Mouse (Mus musculus) limb, embryonic 12.5 days (tissue): ENCODE results near the gene Pmpcb. TPM values are rescaled to one million over a fixed set of nuclear protein-coding genes. Genes with fewer than 3 reads are reported as not detected.

Experiments used
- ATAC-seq: fragments of 200-750 bp; cut with Nextera tagmentation; 2 replicates; pipeline ENCODE4 v1.8.0; 2017; ENCODE audit warnings: low read depth, moderate TSS enrichment; ENCODE audit not compliant: insufficient number of reproducible peaks, insufficient read depth, low FRiP score, low TSS enrichment
- H3K27ac ChIP-seq: fragments of 300-500 bp; sonication (generic); 2 replicates; pipeline ENCODE4 v1.5.1; 2016; ENCODE audit warnings: mild to moderate bottlenecking, moderate library complexity
- H3K27me3 ChIP-seq: fragments of 300-500 bp; sonication (generic); 2 replicates; pipeline ENCODE4 v1.6.1; 2016; ENCODE audit warnings: mild to moderate bottlenecking, moderate library complexity
- H3K36me3 ChIP-seq: fragments of 300-500 bp; sonication (generic); 2 replicates; pipeline ENCODE4 v1.6.1; 2016; ENCODE audit warnings: mild to moderate bottlenecking, moderate library complexity
- H3K4me1 ChIP-seq: fragments of 300-500 bp; sonication (generic); replicated peaks from 2 replicates; pipeline ENCODE4 v1.6.1; 2016
- H3K4me2 ChIP-seq: fragments of 300-500 bp; sonication (generic); 2 replicates; pipeline ENCODE4 v1.6.1; 2016; ENCODE audit warnings: mild to moderate bottlenecking, moderate library complexity
- H3K4me3 ChIP-seq: fragments of 300-500 bp; sonication (generic); replicated peaks from 2 replicates; pipeline ENCODE4 v1.5.1; 2016; ENCODE audit warnings: mild to moderate bottlenecking
- H3K9ac ChIP-seq: fragments of 300-500 bp; sonication (generic); replicated peaks from 2 replicates; pipeline ENCODE4 v1.6.1; 2016; ENCODE audit warnings: mild to moderate bottlenecking, moderate library complexity
- H3K9me3 ChIP-seq: fragments of 300-500 bp; sonication (generic); 2 replicates; pipeline ENCODE4 v1.6.1; 2016; ENCODE audit warnings: mild to moderate bottlenecking, moderate library complexity
- WGBS: fragments of 180-500 bp; shearing (Covaris S2); methylation state at CpG from one replicate; pipeline ENCODE4 v1.1.7; 2016; 5-methylcytosine and 5-hydroxymethylcytosine counted together
- polyA plus RNA-seq: library from polyadenylated mRNA; unstranded; fragments of >200 nt; fragmentation: Nextera tagmentation; extraction: Ambion mirVana; gene quantifications from 2 replicates; pipeline ENCODE4 v1.2.1, GENCODE M21; 2016

Pmpcb gene
- polyA plus RNA-seq, 1 experiment from 2014 or later: 91.8 TPM

DNA sequence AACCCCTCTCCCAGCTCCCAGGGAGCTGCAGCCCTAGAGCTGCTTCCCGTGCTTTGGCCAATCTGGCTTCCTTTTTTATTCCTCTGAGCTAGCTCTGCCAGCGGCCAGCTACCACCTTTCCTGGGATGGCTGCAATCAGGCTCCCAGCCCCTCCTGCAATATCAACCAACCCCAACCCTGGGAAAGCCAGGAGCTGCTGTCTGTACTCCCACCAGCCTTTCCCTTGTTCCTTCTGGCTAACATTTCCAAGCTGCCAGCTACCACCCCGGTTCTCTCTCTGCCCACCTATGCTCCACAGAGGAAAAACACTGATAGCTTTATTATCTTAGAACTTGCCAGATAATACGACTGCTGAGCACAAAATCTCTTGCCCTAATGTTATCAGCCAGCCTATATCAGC is 67.9 kb downstream of the Pmpcb start:
- Histone ChIP-seq H3K4me1 (no peaks in the 10 kb centered on the region), H3K27ac (no peak overlapping the region), H3K36me3 (peaks cover 44% of the 10 kb centered on the region), H3K9me3 (no peaks in the 10 kb centered on the region), H3K27me3 (no peaks in the 10 kb centered on the region), H3K4me3 (no peak overlapping the region), H3K4me2 (no peak overlapping the region), H3K9ac (no peak overlapping the region)
- ATAC-seq: no peak
- 83% methylated on average over 4 of the region's 4 CpGs for WGBS

Other genes starting within 250 kb of the Pmpcb start
- gene Lrrc17, start 193.6 kb upstream of the Pmpcb start, polyA plus RNA-seq: 51.3 and 61.0 TPM in 2 replicates
- gene Fbxl13, start 91.5 kb upstream of the Pmpcb start, polyA plus RNA-seq: 0.13 and 0.26 TPM in 2 replicates
- gene Armc10, start 91.3 kb upstream of the Pmpcb start, polyA plus RNA-seq: 60.9 and 62.0 TPM in 2 replicates
- gene Napepld, start 35.7 kb upstream of the Pmpcb start, polyA plus RNA-seq: 2.8 and 3.2 TPM in 2 replicates
- gene Dnajc2, start 48.1 kb downstream of the Pmpcb start, polyA plus RNA-seq: 79.7 and 81.9 TPM in 2 replicates
- 194 and 207 TPM in 2 replicates for gene Psmc2, start 48.1 kb downstream of the Pmpcb start, polyA plus RNA-seq
- gene Slc26a5, start 128.5 kb downstream of the Pmpcb start, polyA plus RNA-seq: 0.10 and 0.20 TPM in 2 replicates